Mouse (Mus musculus) olfactory bulb, adult 2 months (tissue): ENCODE data around the gene Gm8212. TPM values are rescaled to one million over a fixed set of nuclear protein-coding genes. Genes with fewer than 3 reads are reported as not detected.
"Not testable (repeated sequence)": the region's sequence is repeated elsewhere in the genome, so short reads cannot be mapped to it uniquely, and the experiment has no call there.

Experiments used
- H3K27ac ChIP-seq: fragments of 200-500 bp; 2 replicates; pipeline ENCODE4 v1.5.1; 2012; ENCODE audit warnings: low read depth, low read length; ENCODE audit not compliant: insufficient read depth
- H3K4me1 ChIP-seq: fragments of 200-500 bp; 2 replicates; pipeline ENCODE4 v1.6.1; 2012; ENCODE audit warnings: low read length; ENCODE audit not compliant: control insufficient read depth, insufficient read depth
- H3K4me3 ChIP-seq: fragments of 200-500 bp; 2 replicates; pipeline ENCODE4 v1.5.1; 2012; ENCODE audit warnings: mild to moderate bottlenecking, low read depth, low read length, moderate library complexity; ENCODE audit not compliant: insufficient read depth
- CTCF ChIP-seq: fragments of 200-500 bp; IDR thresholded peaks from 2 replicates; pipeline ENCODE4 v1.5.1; 2012; ENCODE audit warnings: low read depth, mild to moderate bottlenecking, low read length, moderate library complexity; ENCODE audit not compliant: insufficient read depth
- POLR2A ChIP-seq: fragments of 200-500 bp; IDR thresholded peaks from 2 replicates; pipeline ENCODE4 v1.6.1; 2012; ENCODE audit warnings: mild to moderate bottlenecking, low read depth, low read length, moderate library complexity; ENCODE audit not compliant: insufficient read depth
- WGBS: fragments of 180-500 bp; shearing (Covaris S2); methylation state at CpG from one replicate; pipeline ENCODE4 v1.1.7; 2018; 5-methylcytosine and 5-hydroxymethylcytosine counted together
- polyA plus RNA-seq: library from polyadenylated mRNA; stranded (reverse); fragments of >200 nt; gene quantifications from 2 replicates; pipeline ENCODE4 v1.2.4, GENCODE M21; 2012; ENCODE audit warnings: low replicate concordance; ENCODE audit not compliant: missing spikeins, insufficient read depth, insufficient read length

Gene Gm8212
- not detected in 2 replicates for polyA plus RNA-seq

- H3K4me1 ChIP-seq, H3K4me3 ChIP-seq, H3K27ac ChIP-seq: not testable (repeated sequence)
- 98% methylated on average over 2 of the region's 3 CpGs for WGBS
Measured at GRCm38 (mm10) chr14:44197361-44197760, at the start of gene Gm8212. TSS of gene Gm8212 (plus strand) at chr14:44197661.

GRCm38 (mm10) chr14:44213154-44213553 lies 15.7 kb downstream of the Gm8212 start, which contains the start of gene 4930503E14Rik:
TSS of gene 4930503E14Rik (minus strand) at chr14:44213254.
- H3K4me3 ChIP-seq, H3K27ac ChIP-seq: not testable (repeated sequence)
- WGBS = 88% methylated on average over 3 of the region's 3 CpGs

GRCm38 (mm10) chr14:44248039-44248438 lies 50.6 kb downstream of the Gm8212 start:
- WGBS = 92% methylated on average over 16 of the region's 16 CpGs
- H3K4me1 ChIP-seq = no peaks in the 10 kb centered on the region
- TF ChIP-seq CTCF (no peak), POLR2A (no peak)
- no peak overlapping the region for H3K27ac ChIP-seq
- no peak overlapping the region for H3K4me3 ChIP-seq

More at GRCm38 (mm10) chr14:44213154-44213553, 15.7 kb downstream of the Gm8212 start, which contains the start of gene 4930503E14Rik:
- H3K4me1 ChIP-seq = not testable (repeated sequence)

Other genes starting within 250 kb of the Gm8212 start
- gene Ang5, start 240.6 kb upstream of the Gm8212 start, polyA plus RNA-seq = not detected in 2 replicates
- not detected in 2 replicates for gene Ang6, start 195.4 kb upstream of the Gm8212 start, polyA plus RNA-seq
- not detected in 2 replicates for gene Ear2, start 95.0 kb upstream of the Gm8212 start, polyA plus RNA-seq
- not detected in 2 replicates for gene Gm3327, start 73.8 kb upstream of the Gm8212 start, polyA plus RNA-seq
- not detected in 2 replicates for gene 4930503E14Rik, start 15.6 kb downstream of the Gm8212 start, polyA plus RNA-seq
- not detected in 2 replicates for gene Gm8220, start 87.9 kb downstream of the Gm8212 start, polyA plus RNA-seq
- not detected in 2 replicates for gene Gm5930, start 140.9 kb downstream of the Gm8212 start, polyA plus RNA-seq
- gene Gm8229, start 167.7 kb downstream of the Gm8212 start, polyA plus RNA-seq = not detected in 2 replicates
- not detected in 2 replicates for gene Gm3371, start 213.0 kb downstream of the Gm8212 start, polyA plus RNA-seq
- not detected in 2 replicates for gene Gm8232, start 236.0 kb downstream of the Gm8212 start, polyA plus RNA-seq